Mouse (Mus musculus) CH12.LX (cell line): ENCODE results near the gene Gm49387.

Experiments
- CHD2 ChIP-seq: IDR thresholded peaks from 2 replicates; pipeline ENCODE4 v1.6.1; 2011; ENCODE audit warnings: low read length, improper control_type of control experiment
- CTCF ChIP-seq, 2 experiments: IDR thresholded peaks in 1 of 2; conservative IDR thresholded peaks in 1 of 2; 2 replicates each; pipeline ENCODE4 v1.5.1; 2011 to 2012; ENCODE audit warnings: low read depth in 2 of 2, low read length in 2 of 2, improper control_type of control experiment in 1 of 2, inconsistent platforms in 1 of 2, mild to moderate bottlenecking in 1 of 2, moderate library complexity in 1 of 2
- E2F4 ChIP-seq: IDR thresholded peaks from 2 replicates; pipeline ENCODE4 v1.6.1; 2011; ENCODE audit warnings: low read depth, low read length, improper control_type of control experiment; ENCODE audit not compliant: insufficient replicate concordance
- EP300 ChIP-seq: IDR thresholded peaks from 2 replicates; pipeline ENCODE4 v1.6.1; 2011; ENCODE audit warnings: low read length, improper control_type of control experiment
- JUN ChIP-seq: IDR thresholded peaks from 2 replicates; pipeline ENCODE4 v1.6.1; 2011; ENCODE audit warnings: low read depth, mild to moderate bottlenecking, low read length, improper control_type of control experiment, moderate library complexity; ENCODE audit not compliant: insufficient read depth
- NRF1 ChIP-seq: IDR thresholded peaks from 2 replicates; pipeline ENCODE4 v1.6.1; 2014; ENCODE audit warnings: low read depth, mild to moderate bottlenecking, inconsistent platforms, low read length, improper control_type of control experiment, moderate library complexity
- POLR2A ChIP-seq: IDR thresholded peaks from 2 replicates; pipeline ENCODE4 v1.6.1; 2011; ENCODE audit warnings: low read depth, mild to moderate bottlenecking, improper control_type of control experiment, low read length
- TBP ChIP-seq: conservative IDR thresholded peaks from 2 replicates; pipeline ENCODE4 v1.6.1; 2011; ENCODE audit warnings: low read depth, low read length, improper control_type of control experiment
- USF1 ChIP-seq: IDR thresholded peaks from 2 replicates; pipeline ENCODE4 v1.6.1; 2014; ENCODE audit warnings: low read depth, mild to moderate bottlenecking, inconsistent platforms, low read length, improper control_type of control experiment
- ZC3H11A ChIP-seq: IDR thresholded peaks from 2 replicates; pipeline ENCODE4 v1.6.1; 2012; ENCODE audit warnings: low read depth, mild to moderate bottlenecking, inconsistent platforms, low read length, improper control_type of control experiment
- ZKSCAN1 ChIP-seq: IDR thresholded peaks from 2 replicates; pipeline ENCODE4 v1.6.1; 2012; ENCODE audit warnings: low read depth, inconsistent platforms, low read length, improper control_type of control experiment, borderline replicate concordance

- no peak for TF ChIP-seq ZKSCAN1
- TF ChIP-seq E2F4, result no peak
- TF ChIP-seq ZC3H11A, result no peak
- TF ChIP-seq CTCF (conservative IDR thresholded peaks at IDR 0.05 in 1 of 2, IDR thresholded peaks at IDR 0.05 in 1 of 2; ENCODE audit: low read depth in 2 of 2, low read length in 2 of 2), result no peak
- TF ChIP-seq USF1, result no peak
- TF ChIP-seq EP300, result no peak
- TF ChIP-seq CHD2, result no peak
- TF ChIP-seq TBP, result no peak
- no peak for TF ChIP-seq NRF1
- no peak for TF ChIP-seq POLR2A
- TF ChIP-seq JUN, result no peak
Measured at GRCm38 (mm10) chr14:31622748-31623147, 17.9 kb downstream of the Gm49387 start.
